Mouse (Mus musculus) macrophage (primary cell): ENCODE data around the gene Igfbp7. TPM values are rescaled to one million over a fixed set of nuclear protein-coding genes. Genes with fewer than 3 reads are reported as not detected.
"Not testable (repeated sequence)": the region's sequence is repeated elsewhere in the genome, so short reads cannot be mapped to it uniquely, and the experiment has no call there.

ENCODE experiments used
- H3K27ac ChIP-seq: fragments of 350-480 bp; formaldehyde crosslinking; 2 replicates; pipeline ENCODE4 v1.9.0; 2021
- H3K36me3 ChIP-seq: fragments of 350-480 bp; formaldehyde crosslinking; 2 replicates; pipeline ENCODE4 v1.9.0; 2021; ENCODE audit errors: inconsistent target
- H3K4me3 ChIP-seq: fragments of 350-480 bp; formaldehyde crosslinking; 2 replicates; pipeline ENCODE4 v1.9.0; 2021; ENCODE audit errors: inconsistent target
- H3K79me2 ChIP-seq: fragments of 350-480 bp; formaldehyde crosslinking; 2 replicates; pipeline ENCODE4 v1.9.0; 2021; ENCODE audit errors: inconsistent target
- WGBS: methylation state at CpG from one replicate; pipeline ENCODE4 v1.1.7; 2026; ENCODE audit warnings: inconsistent platforms; ENCODE audit not compliant: missing documents; 5-methylcytosine and 5-hydroxymethylcytosine counted together
- polyA plus RNA-seq: library from polyadenylated mRNA; stranded (reverse); fragments of 250-400 nt; gene quantifications from 3 replicates; pipeline ENCODE4 v1.2.4, GENCODE M21; 2018; ENCODE audit warnings: inconsistent platforms

The Igfbp7 gene
- polyA plus RNA-seq, 1 experiment from 2014 or later, result 0.53 TPM

DNA sequence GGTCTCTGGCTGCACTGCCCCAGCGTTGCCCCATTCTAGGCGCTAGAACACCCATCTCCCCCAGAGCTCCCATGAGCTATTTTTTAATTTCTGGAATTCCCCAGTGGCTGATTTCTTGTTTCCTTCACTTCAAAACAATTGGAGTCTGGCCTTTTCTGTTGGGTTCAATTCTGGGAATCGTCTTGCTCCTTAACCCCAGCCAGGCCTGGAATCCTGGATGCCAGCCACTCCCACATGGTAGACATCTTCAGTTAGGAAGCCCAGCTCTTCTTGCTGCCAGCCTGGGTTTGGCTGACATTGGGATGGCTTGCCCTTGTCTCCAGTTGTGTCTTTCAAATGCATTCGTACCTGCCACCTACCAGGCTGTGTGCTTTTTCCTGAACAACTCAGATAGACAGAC, 20.7 kb upstream of the Igfbp7 start:
- 91% methylated on average over 3 of the region's 4 CpGs for WGBS
- Histone ChIP-seq H3K79me2 (no peaks in the 10 kb centered on the region), H3K27ac (no peak overlapping the region), H3K4me3 (no peak overlapping the region), H3K36me3 (no peaks in the 10 kb centered on the region)

DNA sequence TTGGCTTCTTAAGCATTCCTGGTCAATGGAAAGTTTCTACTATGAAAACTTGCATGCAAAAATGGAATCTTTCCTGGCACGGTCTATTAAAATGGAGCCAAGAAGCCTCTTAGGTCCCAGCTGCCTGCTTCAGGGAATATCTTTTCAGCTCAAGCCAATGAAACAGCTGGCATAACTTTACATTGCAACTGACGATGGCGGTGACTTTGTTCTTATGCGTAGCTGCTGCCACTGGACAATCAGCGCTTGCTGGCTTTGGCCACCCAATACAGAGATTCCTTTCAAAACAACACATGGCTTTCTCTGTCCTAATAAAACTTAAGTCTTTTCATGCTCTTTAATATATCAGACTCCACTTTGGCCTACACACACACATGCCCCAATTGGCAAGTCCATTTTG, 20.1 kb upstream of the Igfbp7 start:
- 97% methylated on average over 5 of the region's 5 CpGs for WGBS
- no peak overlapping the region for H3K27ac ChIP-seq

DNA sequence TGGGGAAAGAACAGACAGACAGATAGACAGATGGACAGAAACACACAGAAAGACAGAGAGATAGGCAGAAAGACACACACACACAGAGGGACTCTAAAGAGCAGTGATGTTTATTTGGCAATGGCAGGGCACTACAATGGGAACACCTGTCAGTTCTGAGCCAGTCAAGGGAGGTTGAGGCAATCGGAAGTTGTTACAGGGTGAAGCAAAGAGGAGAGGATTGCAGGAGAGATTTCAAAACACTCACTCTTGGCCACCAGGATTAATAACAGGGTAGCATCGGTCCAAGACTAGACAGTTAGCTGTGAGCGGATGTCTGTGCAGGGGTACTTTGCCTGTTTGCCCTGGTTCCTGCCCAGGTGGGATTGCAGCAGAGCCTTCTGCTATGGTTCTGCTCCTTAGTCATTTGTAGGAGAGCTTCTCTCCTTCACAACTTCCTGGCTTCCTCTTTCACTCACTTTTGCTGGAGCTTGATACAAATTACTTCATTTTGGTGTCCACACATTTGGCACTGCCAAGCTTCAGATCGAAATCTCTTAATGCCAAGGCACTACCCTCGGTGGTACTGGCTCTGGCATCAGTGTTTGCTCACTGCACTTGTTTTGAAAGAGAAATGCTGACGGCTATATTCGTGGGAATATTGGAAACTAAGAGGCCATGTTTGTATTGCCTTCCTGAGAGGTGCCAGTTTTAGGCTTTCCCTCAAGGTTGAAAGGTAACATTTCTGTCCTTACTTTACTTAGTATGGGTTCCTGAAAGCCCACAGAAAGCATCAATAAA, 18.1 kb upstream of the Igfbp7 start:
- 72% methylated on average over 7 of the region's 7 CpGs for WGBS

More for the DNA sequence above, 20.1 kb upstream of the Igfbp7 start:
- H3K36me3 ChIP-seq, result no peaks in the 10 kb centered on the region
- no peak overlapping the region for H3K4me3 ChIP-seq
- H3K79me2 ChIP-seq, result no peaks in the 10 kb centered on the region

DNA sequence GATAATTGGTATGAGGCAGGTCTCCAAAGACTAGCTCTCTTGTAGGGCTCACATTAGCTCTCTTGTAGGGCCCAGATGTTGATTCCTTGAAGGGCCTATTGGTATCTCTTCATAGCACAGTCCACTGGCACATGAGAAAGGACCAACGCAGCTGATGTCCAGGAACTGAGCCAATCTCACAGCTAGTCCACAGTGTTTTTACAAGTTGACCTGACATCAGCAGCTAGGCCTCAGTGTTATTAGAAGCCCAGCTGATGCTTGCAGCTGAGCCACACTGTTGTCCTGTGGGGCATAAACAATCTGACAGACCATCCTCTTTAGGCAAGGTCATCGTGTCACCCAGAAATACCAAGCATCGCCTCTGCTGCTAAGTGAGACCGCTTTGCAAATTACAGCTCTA, 11.7 kb upstream of the Igfbp7 start:
- H3K79me2 ChIP-seq, H3K27ac ChIP-seq, H3K4me3 ChIP-seq, H3K36me3 ChIP-seq: not testable (repeated sequence)
- 93% methylated on average over 4 of the region's 4 CpGs for WGBS

More for the DNA sequence above, 18.1 kb upstream of the Igfbp7 start:
- Histone ChIP-seq H3K4me3 (no peak overlapping the region), H3K27ac (no peak overlapping the region), H3K79me2 (no peaks in the 10 kb centered on the region), H3K36me3 (no peaks in the 10 kb centered on the region)

DNA sequence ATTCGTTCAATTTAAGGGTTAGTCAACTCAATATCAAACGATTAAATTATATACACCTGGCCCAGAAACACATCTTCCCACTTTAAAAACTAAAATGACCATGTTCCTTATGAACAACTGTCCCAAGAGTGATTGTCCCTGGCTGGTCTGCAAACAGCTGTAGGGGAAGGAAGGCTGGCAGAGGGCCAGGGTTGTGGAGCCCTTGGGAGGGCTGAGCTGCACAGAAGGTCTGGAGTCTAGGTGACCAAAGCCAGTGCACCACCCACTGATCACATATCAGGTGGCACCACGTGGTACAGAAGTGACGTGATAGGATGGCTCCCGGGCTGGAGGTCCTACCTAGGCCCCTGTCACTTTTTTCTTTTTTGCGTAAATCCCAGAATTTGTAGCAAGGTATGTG, 8.2 kb upstream of the Igfbp7 start:
- WGBS, result 79% methylated on average over 6 of the region's 6 CpGs
- Histone ChIP-seq H3K4me3 (no peak overlapping the region), H3K27ac (no peak overlapping the region), H3K79me2 (no peaks in the 10 kb centered on the region), H3K36me3 (no peaks in the 10 kb centered on the region)

DNA sequence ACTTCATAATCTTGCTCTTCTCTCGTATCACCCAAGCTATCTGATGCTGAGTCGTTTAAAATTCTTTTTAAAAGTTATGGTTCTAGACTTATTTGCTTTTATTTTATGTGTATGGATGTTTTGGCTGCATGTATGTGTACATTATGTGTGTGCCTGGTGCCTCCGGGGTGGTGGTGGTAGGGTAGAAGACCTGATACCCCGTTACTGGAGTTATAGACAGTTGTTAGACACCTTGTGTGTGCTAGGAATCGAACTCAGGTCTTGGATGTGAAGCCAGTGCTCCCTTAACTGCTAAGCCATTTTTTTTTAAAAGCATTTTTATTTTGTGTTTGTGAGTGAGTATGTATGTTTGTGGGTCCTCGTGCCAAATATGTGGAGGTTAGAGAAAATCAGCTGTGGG, 689 bp upstream of the Igfbp7 start:
- no peak overlapping the region for H3K4me3 ChIP-seq
- H3K36me3 ChIP-seq, result no peaks in the 10 kb centered on the region
- no peaks in the 10 kb centered on the region for H3K79me2 ChIP-seq
- no peak overlapping the region for H3K27ac ChIP-seq
- 94% methylated on average over 6 of the region's 6 CpGs for WGBS

DNA sequence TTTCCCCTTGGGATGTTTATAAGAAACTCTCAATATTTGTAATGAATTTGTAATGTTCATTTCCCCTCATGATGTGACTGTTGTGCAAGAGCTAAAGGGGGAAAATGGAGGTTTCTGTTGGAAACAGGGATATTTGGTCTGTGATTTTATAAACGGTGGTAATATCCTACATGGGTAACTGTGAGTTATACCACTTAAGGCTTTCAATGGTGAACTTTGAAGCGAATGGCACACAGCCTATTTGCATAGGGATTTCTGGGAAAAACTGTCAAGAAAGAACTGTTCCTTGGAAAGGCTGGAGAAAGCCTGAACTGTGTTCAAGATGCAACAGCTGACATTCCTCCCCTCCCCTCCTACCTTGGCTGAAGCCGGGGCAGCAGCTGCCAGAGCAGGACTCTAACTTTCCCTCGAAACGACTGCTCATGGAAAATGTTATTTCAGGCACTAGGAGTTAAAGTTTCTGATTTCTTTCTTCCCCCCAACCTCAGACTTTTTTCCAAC, 1.4 kb downstream of the Igfbp7 start:
- Histone ChIP-seq H3K27ac (no peak overlapping the region), H3K79me2 (no peaks in the 10 kb centered on the region), H3K36me3 (no peaks in the 10 kb centered on the region), H3K4me3 (no peak overlapping the region)
- 78% methylated on average over 5 of the region's 5 CpGs for WGBS

DNA sequence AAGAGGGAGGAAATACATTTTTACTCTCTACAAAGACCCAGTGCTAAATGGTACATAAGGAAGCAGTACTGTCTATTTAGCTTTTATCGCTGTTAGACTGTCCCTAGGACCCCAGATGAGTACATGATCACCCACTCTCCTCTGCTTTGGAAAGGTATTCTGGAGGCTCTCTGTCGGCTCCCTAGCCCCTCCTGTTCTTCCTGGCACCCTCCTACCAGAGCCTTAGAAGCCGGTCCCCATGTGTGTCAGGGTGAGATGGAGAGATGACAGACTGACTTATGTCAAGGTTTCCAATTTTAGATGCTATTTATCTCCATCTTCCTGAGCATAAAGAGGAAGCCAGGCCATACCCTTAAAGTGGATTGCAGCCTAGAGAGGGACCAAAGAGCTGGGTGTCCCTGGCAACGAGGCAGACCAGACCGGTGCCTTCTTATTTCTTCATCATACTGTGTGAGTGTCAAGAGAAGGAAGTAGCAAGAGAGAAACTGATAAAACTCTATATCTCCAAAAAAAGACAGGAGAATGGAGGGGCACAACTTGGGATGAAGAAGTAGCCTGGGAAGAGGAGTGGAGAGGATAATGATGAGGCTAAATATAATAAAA, 2.3 kb downstream of the Igfbp7 start:
- WGBS, result 38% methylated on average over 5 of the region's 5 CpGs
- H3K27ac ChIP-seq, result no peak overlapping the region

DNA sequence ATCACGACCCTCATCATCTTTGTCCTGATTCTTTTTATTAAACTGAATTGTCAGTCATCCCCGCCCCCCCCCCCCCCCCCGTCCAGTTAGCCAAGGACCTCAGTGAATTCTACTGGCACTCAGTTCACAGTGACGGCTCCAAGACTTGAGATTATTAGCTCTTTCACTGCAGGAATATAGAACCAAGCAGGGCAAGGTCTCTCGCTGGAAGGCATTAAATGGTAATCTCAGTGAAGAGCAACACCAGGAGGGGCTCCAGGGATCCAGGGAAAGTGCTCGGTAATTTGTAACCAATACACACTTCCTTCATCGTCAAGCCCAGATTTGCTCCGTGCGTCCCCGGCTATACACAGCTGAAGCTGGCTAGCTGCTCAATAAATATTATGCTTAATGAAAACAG, 2.9 kb downstream of the Igfbp7 start:
- H3K27ac ChIP-seq, result no peak overlapping the region
- no peaks in the 10 kb centered on the region for H3K79me2 ChIP-seq
- no peaks in the 10 kb centered on the region for H3K36me3 ChIP-seq
- no peak overlapping the region for H3K4me3 ChIP-seq
- 87% methylated on average over 10 of the region's 10 CpGs for WGBS

More for the DNA sequence above, 2.3 kb downstream of the Igfbp7 start:
- no peaks in the 10 kb centered on the region for H3K79me2 ChIP-seq
- H3K36me3 ChIP-seq, result no peaks in the 10 kb centered on the region
- no peak overlapping the region for H3K4me3 ChIP-seq

DNA sequence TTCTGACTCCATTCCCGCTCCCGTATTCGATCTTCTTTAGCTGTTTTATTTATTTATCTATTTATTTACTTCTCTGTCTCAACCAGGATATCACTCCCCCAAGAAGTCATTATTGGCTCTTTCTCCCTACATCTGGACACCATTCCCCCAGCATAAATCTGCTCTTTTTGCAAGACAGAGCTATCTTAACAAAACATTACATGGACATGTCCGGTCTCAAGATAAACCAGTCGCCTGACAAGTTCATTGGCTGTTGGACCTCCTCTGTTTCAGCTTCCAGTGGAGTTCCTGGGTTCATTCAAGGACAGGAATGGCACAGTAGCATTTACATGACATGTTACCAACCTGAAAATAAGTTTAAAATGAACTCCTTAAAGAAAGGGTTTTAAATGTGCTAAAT, 4.9 kb downstream of the Igfbp7 start:
- WGBS, result 92% methylated on average over 5 of the region's 5 CpGs
- no peak overlapping the region for H3K27ac ChIP-seq

DNA sequence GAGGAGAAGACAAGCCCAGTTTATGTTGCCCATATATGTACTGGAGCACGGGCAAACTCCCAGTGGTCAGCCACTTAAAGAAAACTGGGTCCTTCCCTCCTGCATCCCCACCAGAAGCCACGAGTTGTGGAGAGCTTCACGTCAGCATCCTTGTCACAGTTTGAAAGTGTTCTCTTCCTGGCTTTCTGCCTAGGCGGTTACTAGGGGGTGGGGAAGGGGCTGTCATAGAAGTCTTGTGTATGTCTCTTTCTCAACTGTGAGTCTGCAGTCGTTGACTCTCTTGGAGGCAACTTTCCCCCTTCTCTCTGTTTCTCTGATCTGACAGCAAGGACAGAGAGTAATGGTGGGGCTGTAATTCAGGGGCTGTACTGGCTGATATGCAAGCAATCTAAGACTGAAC, 5.7 kb downstream of the Igfbp7 start:
- WGBS, result 43% methylated on average over 5 of the region's 5 CpGs
- Histone ChIP-seq H3K36me3 (no peaks in the 10 kb centered on the region), H3K4me3 (no peak overlapping the region), H3K79me2 (no peaks in the 10 kb centered on the region), H3K27ac (no peak overlapping the region)

More for the DNA sequence above, 4.9 kb downstream of the Igfbp7 start:
- Histone ChIP-seq H3K79me2 (no peaks in the 10 kb centered on the region), H3K36me3 (no peaks in the 10 kb centered on the region), H3K4me3 (no peak overlapping the region)

DNA sequence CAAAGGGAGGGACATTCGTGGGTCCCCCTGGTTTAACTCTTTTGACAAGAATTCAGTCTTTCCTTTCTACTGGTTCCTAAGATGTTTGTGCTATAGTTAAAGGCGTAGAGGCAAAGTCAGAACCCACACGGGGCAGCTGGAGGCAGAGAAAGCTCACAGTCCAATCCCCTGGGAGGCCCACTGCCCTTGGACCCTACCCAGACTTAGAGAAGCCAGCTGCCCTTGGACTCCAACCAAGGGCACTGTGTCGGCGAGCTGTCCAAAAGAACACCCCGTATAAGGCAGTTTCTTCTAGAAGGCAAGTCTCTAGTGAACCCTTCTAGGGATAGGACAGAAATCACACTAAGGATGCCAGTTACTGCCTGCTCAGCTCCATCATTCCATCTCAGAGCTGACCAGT, 7.0 kb downstream of the Igfbp7 start:
- H3K27ac ChIP-seq, result no peak overlapping the region
- no peak overlapping the region for H3K4me3 ChIP-seq
- H3K36me3 ChIP-seq, result no peaks in the 10 kb centered on the region
- no peaks in the 10 kb centered on the region for H3K79me2 ChIP-seq
- WGBS, result 95% methylated on average over 6 of the region's 6 CpGs

DNA sequence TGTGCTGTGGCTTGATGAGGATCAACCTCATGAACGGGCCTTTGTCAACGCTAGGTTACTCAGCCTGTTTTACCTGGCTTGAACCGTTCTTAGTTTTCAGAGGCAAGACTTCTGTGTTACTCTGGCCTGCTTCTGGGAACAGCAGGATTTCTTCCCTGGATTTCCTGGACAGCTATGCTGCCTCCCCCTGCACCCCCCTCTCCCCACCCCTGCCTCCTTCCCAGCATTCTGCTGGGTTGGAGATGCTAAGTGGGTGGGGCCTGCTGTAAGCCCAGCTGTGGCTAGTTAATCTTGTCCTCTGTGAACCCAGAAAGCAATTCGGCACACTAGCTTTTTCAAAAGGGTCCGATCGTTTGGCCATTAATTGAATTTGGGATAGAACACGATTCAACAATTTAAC, 7.7 kb downstream of the Igfbp7 start:
- no peaks in the 10 kb centered on the region for H3K79me2 ChIP-seq
- WGBS, result 94% methylated on average over 6 of the region's 7 CpGs
- no peak overlapping the region for H3K4me3 ChIP-seq
- H3K36me3 ChIP-seq, result no peaks in the 10 kb centered on the region
- H3K27ac ChIP-seq, result no peak overlapping the region

DNA sequence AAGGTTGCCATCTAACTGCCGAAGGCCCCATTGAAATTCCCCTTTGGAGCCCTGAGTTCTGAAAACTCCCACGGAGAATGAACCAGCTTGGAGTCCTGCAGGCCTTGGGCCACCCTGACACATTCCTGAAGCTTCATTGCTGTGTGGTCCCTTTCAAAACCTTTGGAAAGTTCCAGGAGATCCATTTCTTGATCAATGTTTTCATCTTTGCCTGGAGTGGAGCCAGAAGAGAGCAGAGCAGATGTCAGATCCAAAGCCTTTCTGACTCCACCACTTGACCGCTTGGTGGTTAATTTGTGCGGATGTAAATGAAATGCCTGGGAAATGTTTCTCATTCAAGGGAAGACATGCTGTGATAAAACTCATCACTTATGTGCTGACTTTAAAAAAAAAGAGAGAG, 8.8 kb downstream of the Igfbp7 start:
- no peaks in the 10 kb centered on the region for H3K79me2 ChIP-seq
- no peaks in the 10 kb centered on the region for H3K36me3 ChIP-seq
- H3K4me3 ChIP-seq, result no peak overlapping the region
- WGBS, result 91% methylated on average over 4 of the region's 4 CpGs
- no peak overlapping the region for H3K27ac ChIP-seq

DNA sequence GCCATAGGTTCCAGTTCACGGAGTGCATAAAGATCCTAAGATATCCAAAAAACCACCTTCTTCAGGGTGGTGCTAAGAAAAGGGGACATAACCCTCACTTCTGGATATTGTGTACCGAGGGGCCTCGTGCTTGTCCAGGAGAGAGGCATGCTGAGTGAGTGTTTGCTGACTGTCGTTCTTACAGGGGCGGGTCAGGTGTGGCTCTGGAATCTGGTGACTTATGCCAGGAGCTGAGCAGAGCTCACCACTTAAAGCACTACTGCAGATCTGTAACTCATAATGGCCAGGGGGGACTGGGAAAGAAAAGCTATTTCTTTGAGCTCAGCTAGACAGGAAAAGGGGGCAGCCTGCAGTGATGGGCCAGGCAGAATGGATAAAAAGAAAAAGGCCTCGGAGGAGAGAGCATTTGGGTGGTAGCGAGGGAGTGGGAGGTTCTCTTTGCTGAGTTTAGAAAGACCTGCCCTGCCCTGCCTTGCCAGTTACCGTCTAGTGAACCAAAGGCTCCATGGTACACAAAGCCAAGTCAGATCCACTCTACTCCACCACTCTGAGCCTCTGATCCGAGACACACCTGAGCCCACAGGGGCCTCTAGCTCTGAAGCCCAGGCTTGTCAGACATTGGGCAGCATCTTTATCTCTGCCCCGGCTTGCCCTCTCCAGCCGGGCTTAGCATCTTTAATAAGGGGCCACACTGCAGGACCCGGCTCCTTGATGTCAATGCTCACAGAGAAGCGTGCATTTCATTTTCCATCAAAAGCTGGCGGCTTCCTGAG, 9.4 kb downstream of the Igfbp7 start:
- H3K36me3 ChIP-seq, result no peaks in the 10 kb centered on the region
- no peak overlapping the region for H3K27ac ChIP-seq
- no peaks in the 10 kb centered on the region for H3K79me2 ChIP-seq
- WGBS, result 93% methylated on average over 13 of the region's 14 CpGs
- H3K4me3 ChIP-seq, result no peak overlapping the region
